Mouse (Mus musculus) midbrain, embryonic 13.5 days (tissue): ENCODE data around the gene Ccdc38. TPM values are rescaled to one million over a fixed set of nuclear protein-coding genes. Genes with fewer than 3 reads are reported as not detected.
A peak's percentile ranks its signal among the peaks of the same experiment; 100 is the strongest.
"Not testable (repeated sequence)": the region's sequence is repeated elsewhere in the genome, so short reads cannot be mapped to it uniquely, and the experiment has no call there.

Experiments
- ATAC-seq: fragments of 200-750 bp; cut with Nextera tagmentation; 2 replicates; pipeline ENCODE4 v1.8.0; 2017; ENCODE audit warnings: mild to moderate bottlenecking, moderate TSS enrichment, moderate library complexity
- H3K27ac ChIP-seq: fragments of 300-500 bp; sonication (generic); 2 replicates; pipeline ENCODE4 v1.5.1; 2015; ENCODE audit warnings: inconsistent platforms, mild to moderate bottlenecking, moderate library complexity
- H3K27me3 ChIP-seq: fragments of 300-500 bp; sonication (generic); 2 replicates; pipeline ENCODE4 v1.6.1; 2015; ENCODE audit warnings: mild to moderate bottlenecking, inconsistent platforms
- H3K36me3 ChIP-seq: fragments of 300-500 bp; sonication (generic); 2 replicates; pipeline ENCODE4 v1.6.1; 2015; ENCODE audit warnings: mild to moderate bottlenecking, inconsistent platforms
- H3K4me1 ChIP-seq: fragments of 300-500 bp; sonication (generic); replicated peaks from 2 replicates; pipeline ENCODE4 v1.6.1; 2015; ENCODE audit warnings: inconsistent platforms
- H3K4me2 ChIP-seq: fragments of 300-500 bp; sonication (generic); replicated peaks from 2 replicates; pipeline ENCODE4 v1.6.1; 2015; ENCODE audit warnings: moderate library complexity, mild to moderate bottlenecking, inconsistent platforms
- H3K4me3 ChIP-seq: fragments of 300-500 bp; sonication (generic); replicated peaks from 2 replicates; pipeline ENCODE4 v1.5.1; 2015; ENCODE audit warnings: mild to moderate bottlenecking, inconsistent platforms
- H3K9ac ChIP-seq: fragments of 300-500 bp; sonication (generic); replicated peaks from 2 replicates; pipeline ENCODE4 v1.6.1; 2015; ENCODE audit warnings: mild to moderate bottlenecking, inconsistent platforms
- H3K9me3 ChIP-seq: fragments of 300-500 bp; sonication (generic); 2 replicates; pipeline ENCODE4 v1.6.1; 2016; ENCODE audit warnings: mild to moderate bottlenecking, inconsistent platforms
- WGBS: fragments of 180-500 bp; shearing (Covaris S2); methylation state at CpG from one replicate; pipeline ENCODE4 v1.1.7; 2015; 5-methylcytosine and 5-hydroxymethylcytosine counted together
- polyA plus RNA-seq: library from polyadenylated mRNA; unstranded; fragments of >200 nt; fragmentation: Nextera tagmentation; extraction: Ambion mirVana; gene quantifications from 2 replicates; pipeline ENCODE4 v1.2.1, GENCODE M21; 2015

The Ccdc38 gene
- polyA plus RNA-seq, 1 experiment from 2014 or later: 0.57 TPM

GRCm38 (mm10) chr10:93557971-93558370 is 17.5 kb downstream of the Ccdc38 start:
- ATAC-seq, H3K9ac ChIP-seq, H3K4me1 ChIP-seq, H3K4me3 ChIP-seq, H3K4me2 ChIP-seq, H3K36me3 ChIP-seq, H3K27ac ChIP-seq, H3K9me3 ChIP-seq, H3K27me3 ChIP-seq: not testable (repeated sequence)
- 76% methylated on average over 2 of the region's 2 CpGs for WGBS

- Histone ChIP-seq H3K27me3 (no peaks in the 10 kb centered on the region), H3K9ac (no peak overlapping the region), H3K4me2 (no peak overlapping the region), H3K36me3 (no peaks in the 10 kb centered on the region), H3K4me1 (no peaks in the 10 kb centered on the region), H3K9me3 (no peaks in the 10 kb centered on the region), H3K27ac (no peak overlapping the region), H3K4me3 (no peak overlapping the region)
- no peak for ATAC-seq
- 59% methylated on average over 9 of the region's 9 CpGs for WGBS
Observed at GRCm38 (mm10) chr10:93559786-93560185, 19.4 kb downstream of the Ccdc38 start.

GRCm38 (mm10) chr10:93564518-93565090 is 24.2 kb downstream of the Ccdc38 start:
- 91% methylated on average over 14 of the region's 14 CpGs for WGBS
- H3K4me1 ChIP-seq: no peaks in the 10 kb centered on the region
- no peaks in the 10 kb centered on the region for H3K36me3 ChIP-seq
- H3K9me3 ChIP-seq: no peaks in the 10 kb centered on the region
- no peaks in the 10 kb centered on the region for H3K27me3 ChIP-seq
- no peak overlapping the region for H3K4me2 ChIP-seq
- no peak overlapping the region for H3K4me3 ChIP-seq
- ATAC-seq: no peak
- no peak overlapping the region for H3K9ac ChIP-seq
- H3K27ac ChIP-seq: no peak overlapping the region

- no peak for ATAC-seq
- H3K9ac ChIP-seq: no peak overlapping the region
- no peaks in the 10 kb centered on the region for H3K36me3 ChIP-seq
- no peaks in the 10 kb centered on the region for H3K27me3 ChIP-seq
- no peak overlapping the region for H3K4me3 ChIP-seq
- WGBS: 91% methylated on average over 10 of the region's 10 CpGs
- no peaks in the 10 kb centered on the region for H3K9me3 ChIP-seq
- no peak overlapping the region for H3K27ac ChIP-seq
- no peaks in the 10 kb centered on the region for H3K4me1 ChIP-seq
- H3K4me2 ChIP-seq: no peak overlapping the region
Observed at GRCm38 (mm10) chr10:93567066-93567465, 26.6 kb downstream of the Ccdc38 start.

- ATAC-seq: no peak
- H3K27me3 ChIP-seq: no peaks in the 10 kb centered on the region
- H3K9ac ChIP-seq: no peak overlapping the region
- H3K4me3 ChIP-seq: no peak overlapping the region
- no peak overlapping the region for H3K4me2 ChIP-seq
- WGBS: 91% methylated on average over 11 of the region's 11 CpGs
- H3K36me3 ChIP-seq: no peaks in the 10 kb centered on the region
- no peaks in the 10 kb centered on the region for H3K4me1 ChIP-seq
- H3K9me3 ChIP-seq: no peaks in the 10 kb centered on the region
- H3K27ac ChIP-seq: no peak overlapping the region
Observed at GRCm38 (mm10) chr10:93567841-93568566, 27.6 kb downstream of the Ccdc38 start.

GRCm38 (mm10) chr10:93568671-93569070 is 28.2 kb downstream of the Ccdc38 start:
- 88% methylated on average over 6 of the region's 6 CpGs for WGBS
- H3K36me3 ChIP-seq: no peaks in the 10 kb centered on the region
- ATAC-seq: no peak
- no peak overlapping the region for H3K4me3 ChIP-seq
- no peaks in the 10 kb centered on the region for H3K4me1 ChIP-seq
- no peak overlapping the region for H3K27ac ChIP-seq
- no peaks in the 10 kb centered on the region for H3K27me3 ChIP-seq
- no peak overlapping the region for H3K4me2 ChIP-seq
- H3K9me3 ChIP-seq: no peaks in the 10 kb centered on the region
- H3K9ac ChIP-seq: no peak overlapping the region

- WGBS: 61% methylated on average over 2 of the region's 2 CpGs
- no peak for ATAC-seq
- no peak overlapping the region for H3K4me2 ChIP-seq
Observed at GRCm38 (mm10) chr10:93572209-93572608, 31.8 kb downstream of the Ccdc38 start.

GRCm38 (mm10) chr10:93574966-93575365 is 34.5 kb downstream of the Ccdc38 start:
- no peak overlapping the region for H3K4me3 ChIP-seq
- H3K4me1 ChIP-seq: no peaks in the 10 kb centered on the region
- 77% methylated on average over 4 of the region's 4 CpGs for WGBS
- H3K27ac ChIP-seq: no peak overlapping the region
- no peak overlapping the region for H3K9ac ChIP-seq
- no peaks in the 10 kb centered on the region for H3K9me3 ChIP-seq
- 0 out of 2 replicates have a peak, but pooled peaks cover 2% of the 10 kb centered on the region for H3K36me3 ChIP-seq
- ATAC-seq: no peak
- H3K4me2 ChIP-seq: no peak overlapping the region
- H3K27me3 ChIP-seq: no peaks in the 10 kb centered on the region

More at GRCm38 (mm10) chr10:93572209-93572608, 31.8 kb downstream of the Ccdc38 start:
- H3K27ac ChIP-seq: no peak overlapping the region
- H3K9ac ChIP-seq: no peak overlapping the region
- no peaks in the 10 kb centered on the region for H3K27me3 ChIP-seq
- H3K9me3 ChIP-seq: no peaks in the 10 kb centered on the region
- H3K4me3 ChIP-seq: no peak overlapping the region
- H3K4me1 ChIP-seq: no peaks in the 10 kb centered on the region
- H3K36me3 ChIP-seq: no peaks in the 10 kb centered on the region

- no peak overlapping the region for H3K4me2 ChIP-seq
- no peak overlapping the region for H3K27ac ChIP-seq
- H3K9ac ChIP-seq: no peak overlapping the region
- no peak overlapping the region for H3K4me3 ChIP-seq
- H3K27me3 ChIP-seq: no peaks in the 10 kb centered on the region
- ATAC-seq: no peak
- H3K9me3 ChIP-seq: no peaks in the 10 kb centered on the region
- no peaks in the 10 kb centered on the region for H3K4me1 ChIP-seq
- H3K36me3 ChIP-seq: 0 out of 2 replicates have a peak, but pooled peaks cover 2% of the 10 kb centered on the region
- WGBS: 96% methylated on average over 8 of the region's 8 CpGs
Observed at GRCm38 (mm10) chr10:93575960-93576359, 35.5 kb downstream of the Ccdc38 start.

- no peak overlapping the region for H3K4me2 ChIP-seq
- no peak overlapping the region for H3K4me3 ChIP-seq
- H3K27ac ChIP-seq: no peak overlapping the region
- no peaks in the 10 kb centered on the region for H3K4me1 ChIP-seq
- H3K27me3 ChIP-seq: no peaks in the 10 kb centered on the region
- WGBS: 65% methylated on average over 13 of the region's 13 CpGs
- ATAC-seq: peak; percentile 56; the same call in 1 of the 2 replicates
- peaks cover 11% of the 10 kb centered on the region for H3K36me3 ChIP-seq
- no peak overlapping the region for H3K9ac ChIP-seq
- H3K9me3 ChIP-seq: no peaks in the 10 kb centered on the region
Observed at GRCm38 (mm10) chr10:93577271-93577886, 36.9 kb downstream of the Ccdc38 start.

- no peak for ATAC-seq
- Histone ChIP-seq H3K27ac (peak overlapping the region; percentile 87), H3K4me3 (peak overlapping the region; percentile 87), H3K36me3 (peaks cover 21% of the 10 kb centered on the region), H3K27me3 (peaks cover 10% of the 10 kb centered on the region; the same call in 1 of the 2 replicates), H3K4me1 (peaks cover 22% of the 10 kb centered on the region), H3K9me3 (no peaks in the 10 kb centered on the region), H3K4me2 (peak overlapping the region; percentile 71), H3K9ac (peak overlapping the region; percentile 89)
- WGBS: 2% methylated on average over 11 of the region's 11 CpGs
Observed at GRCm38 (mm10) chr10:93588796-93589195, 48.4 kb downstream of the Ccdc38 start.

- Histone ChIP-seq H3K27ac (peak within 1 kb of the TSS; percentile 87), H3K9me3 (no peaks in the 10 kb centered on the region), H3K27me3 (peaks cover 10% of the 10 kb centered on the region; the same call in 1 of the 2 replicates), H3K4me1 (peaks cover 22% of the 10 kb centered on the region), H3K4me2 (peak within 1 kb of the TSS; percentile 71), H3K9ac (peak within 1 kb of the TSS; percentile 89), H3K4me3 (peak within 1 kb of the TSS; percentile 87), H3K36me3 (peaks cover 18% of the 10 kb centered on the region)
- WGBS: under 1% methylated on average over 61 of the region's 63 CpGs
- peak; percentile 87 for ATAC-seq
Observed at GRCm38 (mm10) chr10:93589281-93589848, 48.9 kb downstream of the Ccdc38 start, which contains the start of gene Snrpf. Snrpf (minus strand) TSS chr10:93589706.
